Mouse (Mus musculus): ENCODE results near the gene Gm10961. TPM values are rescaled to one million over a fixed set of nuclear protein-coding genes. Genes with fewer than 3 reads are reported as not detected.

Gene Gm10961
- total RNA-seq, 2 experiments from 2014 or later: not detected

GRCm38 (mm10) chr3:107664641-107665040, 33.5 kb downstream of the Gm10961 start:
- no peak for DNase-seq

DNA sequence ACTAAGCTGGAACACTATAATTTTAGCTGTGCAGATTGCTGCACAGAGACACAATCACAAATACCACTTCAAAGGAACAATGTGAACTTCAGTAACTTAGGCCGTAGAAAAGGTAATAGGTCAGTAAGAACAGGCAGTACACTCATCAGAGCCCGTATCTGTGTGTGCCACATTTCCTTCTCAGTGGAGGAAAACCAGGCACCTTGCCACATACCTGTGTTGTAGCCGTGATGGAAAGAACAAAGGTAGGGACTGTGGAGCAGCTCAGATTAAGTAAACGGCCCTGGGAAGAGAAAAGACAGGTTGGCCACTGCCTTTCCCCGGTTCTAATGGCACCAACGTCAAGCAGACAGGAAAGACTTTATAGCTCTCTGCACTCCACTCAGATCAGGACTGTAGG, 36.3 kb downstream of the Gm10961 start:
- DNase-seq: no peak

GRCm38 (mm10) chr3:107668786-107669185, 37.7 kb downstream of the Gm10961 start:
- no peak for DNase-seq

DNA sequence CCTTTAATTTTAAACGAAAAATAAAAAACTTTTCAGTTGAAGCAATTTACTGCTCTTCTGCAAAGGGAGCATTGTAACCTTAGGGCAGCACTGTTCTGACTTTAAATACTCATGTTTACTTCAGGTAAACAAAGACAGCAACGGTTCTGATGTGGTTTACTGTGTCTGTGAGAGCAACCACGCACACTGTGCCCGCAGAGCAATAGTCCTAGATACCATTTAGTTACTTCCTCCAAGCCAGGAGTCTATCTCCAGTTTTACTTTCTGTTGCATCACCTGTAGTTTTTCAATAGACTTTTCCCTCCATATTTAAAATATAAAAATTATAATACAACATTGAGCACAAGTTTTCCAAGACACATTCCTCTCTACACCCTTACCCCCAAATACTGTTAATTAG, 39.4 kb downstream of the Gm10961 start:
- DNase-seq: no peak

DNA sequence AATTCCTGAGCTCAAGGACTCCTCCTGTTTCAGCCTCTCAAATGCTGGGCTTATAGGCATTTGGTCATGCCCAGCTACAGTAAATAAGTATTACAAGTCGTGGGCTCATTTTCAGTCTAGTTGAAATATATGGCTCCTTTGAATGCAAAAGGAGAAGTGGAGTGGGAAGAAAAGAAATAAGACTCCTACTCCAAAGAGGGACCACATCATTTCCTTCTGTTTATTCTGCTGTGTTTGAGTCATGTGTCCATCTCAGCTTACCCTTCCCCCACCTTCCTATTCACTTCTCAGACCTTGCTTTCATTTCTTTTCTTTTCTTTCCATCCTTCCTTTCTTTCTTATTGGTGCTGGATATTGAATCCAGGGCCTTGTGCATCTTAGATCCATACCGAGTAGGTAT, 40.4 kb downstream of the Gm10961 start:
- DNase-seq: no peak

DNA sequence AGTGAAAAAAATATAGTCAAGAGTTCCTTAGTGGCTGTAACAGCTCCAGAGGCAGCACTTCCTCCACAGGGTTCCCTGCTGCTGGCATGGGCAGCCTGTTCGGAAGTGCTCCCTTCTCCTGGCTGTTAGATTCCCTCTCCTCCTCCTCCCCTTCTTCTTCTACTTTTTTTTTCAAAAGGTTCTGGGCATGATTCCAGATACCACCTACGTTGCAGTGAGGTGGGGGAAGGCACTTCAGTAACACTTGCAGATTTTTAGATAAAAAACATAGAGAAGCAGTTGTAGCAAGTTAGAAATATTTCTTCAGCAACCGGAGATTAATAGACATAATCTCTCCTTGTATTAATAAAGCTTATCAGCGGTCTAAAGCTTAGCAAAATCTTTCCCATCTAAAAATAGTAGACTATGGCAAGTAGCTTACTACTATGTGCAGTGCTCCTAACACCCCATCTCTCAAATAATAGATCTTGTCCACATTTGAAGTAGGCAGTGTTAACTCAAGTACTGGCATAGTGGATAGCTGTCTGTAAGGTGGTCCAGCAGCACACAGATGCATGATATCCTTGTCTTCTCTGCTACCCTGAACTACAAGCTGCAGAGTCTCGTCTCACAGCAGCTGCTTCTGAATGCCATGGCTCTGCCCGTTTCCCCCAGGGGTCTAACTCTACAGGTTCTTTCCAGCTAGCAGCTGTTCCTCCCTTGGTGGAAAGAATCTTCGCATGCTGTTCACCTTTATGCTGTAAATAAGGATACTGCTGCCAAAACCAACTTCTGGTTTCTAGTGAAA, 49.9 kb downstream of the Gm10961 start:
- DNase-seq: peak; percentile 22

Other genes starting within 250 kb of the Gm10961 start
- gene Kcnc4, start 171.8 kb upstream of the Gm10961 start, total RNA-seq (2021): 10 to 100 TPM; 87.0 to 94.0 TPM
- gene Slc6a17, start 113.3 kb upstream of the Gm10961 start, total RNA-seq (2021): under 1 TPM; 0.41 to 0.46 TPM
- not detected for gene Ubl4b, start 76.2 kb upstream of the Gm10961 start, total RNA-seq (2021)
- not detected for gene Alx3, start 36.3 kb upstream of the Gm10961 start, total RNA-seq (2021)
- 10 to 100 TPM; 15.4 to 16.3 TPM for gene Strip1, start 372 bp downstream of the Gm10961 start, total RNA-seq (2021)
- gene Ahcyl1, start 65.2 kb downstream of the Gm10961 start, total RNA-seq (2021): 10 to 100 TPM; 30.7 to 31.8 TPM
- gene Csf1, start 129.1 kb downstream of the Gm10961 start, total RNA-seq (2021): 10 to 100 TPM in 1 of 2 experiments, 1 to 10 TPM in 1; 9.5 to 10.6 TPM
- gene Eps8l3, start 245.9 kb downstream of the Gm10961 start, total RNA-seq (2021): not detected